Mouse (Mus musculus) small intestine, adult 2 months (tissue): ENCODE data around the gene Timm8a2.

Experiments
- CTCF ChIP-seq: fragments of 200-500 bp; IDR thresholded peaks from 2 replicates; pipeline ENCODE4 v1.5.1; 2012; ENCODE audit warnings: low read depth, mild to moderate bottlenecking, control low read depth, inconsistent platforms, low read length, moderate library complexity, mixed read lengths; ENCODE audit not compliant: insufficient replicate concordance, insufficient read length; ENCODE audit errors: extremely low read depth
- POLR2A ChIP-seq: fragments of 200-500 bp; IDR thresholded peaks from 2 replicates; pipeline ENCODE4 v1.6.1; 2012; ENCODE audit warnings: low read depth, mild to moderate bottlenecking, control low read depth, inconsistent platforms, low read length, moderate library complexity

DNA sequence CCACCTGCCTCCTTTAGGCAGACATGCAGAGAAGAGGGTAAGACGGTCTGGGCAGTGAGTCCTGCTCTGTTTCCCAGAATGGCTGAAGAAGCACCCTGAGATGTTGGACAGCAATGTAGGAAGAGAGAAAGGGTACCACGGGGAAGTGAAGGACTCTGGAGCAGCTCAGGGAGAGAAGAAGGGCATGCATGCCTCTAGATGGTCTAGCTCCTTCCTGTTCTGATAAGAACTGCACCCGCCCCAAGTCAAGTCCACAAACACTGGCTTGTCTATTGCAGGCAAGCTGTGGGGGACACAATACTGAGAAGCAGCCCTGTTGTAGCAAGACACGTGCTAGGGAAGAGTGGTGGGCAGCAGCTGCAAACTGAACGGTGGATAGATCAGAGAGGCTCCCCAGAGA lies 22.3 kb upstream of the Timm8a2 start:
- no peak for TF ChIP-seq CTCF
- no peak for TF ChIP-seq POLR2A
